Mouse (Mus musculus): ENCODE results near the gene Tuba1b. TPM values are rescaled to one million over a fixed set of nuclear protein-coding genes. Genes with fewer than 3 reads are reported as not detected.

Tuba1b gene
- polyA plus RNA-seq, 1 experiment from 2014 or later = 1,854 TPM

Other genes with a start within 250 kb of the Tuba1b start
- gene Ccdc65, start 226.4 kb downstream of the Tuba1b start, polyA plus RNA-seq (2014; fragmentation: Nextera tagmentation; extraction: Ambion mirVana) = 0.09 and 0.19 TPM in 2 replicates
- gene Fkbp11, start 206.4 kb downstream of the Tuba1b start, polyA plus RNA-seq (2014; fragmentation: Nextera tagmentation; extraction: Ambion mirVana) = 101 and 105 TPM in 2 replicates
- gene Arf3, start 171.4 kb downstream of the Tuba1b start, polyA plus RNA-seq (2014; fragmentation: Nextera tagmentation; extraction: Ambion mirVana) = 25.3 and 25.8 TPM in 2 replicates
- not detected in 2 replicates for gene Wnt10b, start 156.4 kb downstream of the Tuba1b start, polyA plus RNA-seq (2014; fragmentation: Nextera tagmentation; extraction: Ambion mirVana)
- not detected in 2 replicates for gene Wnt1, start 144.7 kb downstream of the Tuba1b start, polyA plus RNA-seq (2014; fragmentation: Nextera tagmentation; extraction: Ambion mirVana)
- gene Ddn, start 125.1 kb downstream of the Tuba1b start, polyA plus RNA-seq (2014; fragmentation: Nextera tagmentation; extraction: Ambion mirVana) = 0.12 and 0.16 TPM in 2 replicates
- 128 and 140 TPM in 2 replicates for gene Prkag1, start 103.0 kb downstream of the Tuba1b start, polyA plus RNA-seq (2014; fragmentation: Nextera tagmentation; extraction: Ambion mirVana)
- 14.3 and 17.0 TPM in 2 replicates for gene Kmt2d, start 63.4 kb downstream of the Tuba1b start, polyA plus RNA-seq (2014; fragmentation: Nextera tagmentation; extraction: Ambion mirVana)
- 6.7 and 7.4 TPM in 2 replicates for gene Rhebl1, start 40.0 kb downstream of the Tuba1b start, polyA plus RNA-seq (2014; fragmentation: Nextera tagmentation; extraction: Ambion mirVana)
- 0.37 and 0.45 TPM in 2 replicates for gene Dhh, start 36.0 kb downstream of the Tuba1b start, polyA plus RNA-seq (2014; fragmentation: Nextera tagmentation; extraction: Ambion mirVana)
- 1.6 and 2.8 TPM in 2 replicates for gene Lmbr1l, start 16.3 kb downstream of the Tuba1b start, polyA plus RNA-seq (2014; fragmentation: Nextera tagmentation; extraction: Ambion mirVana)
- not detected in 2 replicates for gene Gm49450, start 19.0 kb upstream of the Tuba1b start, polyA plus RNA-seq (2014; fragmentation: Nextera tagmentation; extraction: Ambion mirVana)
- gene Tuba1a, start 19.1 kb upstream of the Tuba1b start, polyA plus RNA-seq (2014; fragmentation: Nextera tagmentation; extraction: Ambion mirVana) = 419 and 432 TPM in 2 replicates
- 202 and 214 TPM in 2 replicates for gene Tuba1c, start 95.3 kb upstream of the Tuba1b start, polyA plus RNA-seq (2014; fragmentation: Nextera tagmentation; extraction: Ambion mirVana)
- gene Prph, start 120.6 kb upstream of the Tuba1b start, polyA plus RNA-seq (2014; fragmentation: Nextera tagmentation; extraction: Ambion mirVana) = 0.36 and 0.90 TPM in 2 replicates
- gene Troap, start 140.0 kb upstream of the Tuba1b start, polyA plus RNA-seq (2014; fragmentation: Nextera tagmentation; extraction: Ambion mirVana) = 26.5 and 27.8 TPM in 2 replicates
- 0.25 TPM in 1 of 2 replicates, not detected in the other for gene C1ql4, start 153.3 kb upstream of the Tuba1b start, polyA plus RNA-seq (2014; fragmentation: Nextera tagmentation; extraction: Ambion mirVana)
- gene Dnajc22, start 158.6 kb upstream of the Tuba1b start, polyA plus RNA-seq (2014; fragmentation: Nextera tagmentation; extraction: Ambion mirVana) = 17.1 and 19.8 TPM in 2 replicates
- 32.9 and 35.0 TPM in 2 replicates for gene Spats2, start 191.4 kb upstream of the Tuba1b start, polyA plus RNA-seq (2014; fragmentation: Nextera tagmentation; extraction: Ambion mirVana)

Measured in liver, embryonic 11.5 days (tissue).